Mouse (Mus musculus) spleen, adult 18-20 months (tissue): ENCODE data around the gene Esrrg.

ENCODE experiments used
- DNase-seq, 2 experiments: peaks; one replicate each; pipeline ENCODE4 v3.0.0; 2022; ENCODE audit warnings: mixed read lengths in 2 of 2

The Esrrg gene

DNA sequence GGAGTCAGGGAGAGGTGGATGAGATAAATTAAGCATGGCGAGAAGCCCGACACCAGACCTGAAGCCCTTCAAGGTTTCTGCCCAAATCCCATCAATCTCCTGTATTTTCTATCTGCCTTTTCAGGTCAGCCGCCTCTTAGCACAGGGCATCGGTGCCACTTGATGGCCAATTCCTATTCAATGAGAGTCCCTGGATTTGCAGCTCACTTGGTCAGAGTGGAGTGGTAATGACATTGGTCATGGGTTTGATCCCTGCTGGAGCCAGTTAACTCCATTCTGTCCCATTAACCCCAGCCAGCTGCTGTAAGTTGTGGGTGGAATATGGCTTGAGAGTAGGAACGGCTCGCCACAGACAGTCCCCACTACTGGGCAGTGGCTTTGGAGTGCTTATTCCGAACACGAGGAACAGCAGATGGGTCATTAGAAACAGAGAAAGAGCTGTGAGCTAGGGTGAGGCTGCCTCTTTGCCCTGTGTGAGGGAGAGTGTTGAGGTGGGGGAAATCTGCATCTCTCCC, 101.9 kb downstream of the Esrrg start:
- no peak for DNase-seq

DNA sequence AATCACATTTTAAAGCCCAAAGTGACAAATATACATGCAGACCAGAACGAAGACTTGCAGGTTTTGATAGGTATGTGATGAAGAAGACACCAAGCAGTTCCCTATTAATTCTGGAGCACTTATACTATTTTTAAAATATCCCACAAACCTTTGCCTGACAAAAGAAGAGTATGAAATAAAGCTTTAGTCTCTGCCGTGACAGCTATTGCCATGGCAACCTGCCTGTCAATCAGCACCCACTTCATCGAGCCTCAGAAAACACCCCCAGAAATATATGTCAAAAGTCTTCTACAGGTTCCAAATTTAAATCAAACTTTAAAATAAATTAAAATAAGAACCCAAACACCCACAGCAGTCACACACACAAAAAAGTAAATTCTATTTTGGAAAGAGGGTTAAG, 112.4 kb downstream of the Esrrg start:
- no peak for DNase-seq

DNA sequence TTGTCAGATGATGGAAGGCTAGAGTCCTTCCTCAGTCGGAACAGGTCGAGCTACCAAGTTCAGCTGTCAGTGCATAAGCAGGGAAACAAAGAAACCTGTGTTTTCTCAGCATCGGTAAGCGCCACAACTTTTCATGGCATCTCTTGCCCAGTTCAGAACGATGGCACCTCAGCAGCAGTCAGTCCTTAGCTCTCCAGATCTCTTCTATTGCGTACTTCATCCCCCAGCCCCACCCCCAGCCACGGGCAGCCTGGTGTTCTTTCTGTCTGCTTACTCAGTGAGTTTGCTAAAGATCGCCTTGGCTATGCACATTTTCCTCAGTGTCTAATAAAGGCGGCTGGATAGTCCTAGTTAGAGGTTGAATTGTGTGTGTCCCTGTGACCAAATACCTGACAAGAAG, 113.4 kb downstream of the Esrrg start:
- DNase-seq = no peak

DNA sequence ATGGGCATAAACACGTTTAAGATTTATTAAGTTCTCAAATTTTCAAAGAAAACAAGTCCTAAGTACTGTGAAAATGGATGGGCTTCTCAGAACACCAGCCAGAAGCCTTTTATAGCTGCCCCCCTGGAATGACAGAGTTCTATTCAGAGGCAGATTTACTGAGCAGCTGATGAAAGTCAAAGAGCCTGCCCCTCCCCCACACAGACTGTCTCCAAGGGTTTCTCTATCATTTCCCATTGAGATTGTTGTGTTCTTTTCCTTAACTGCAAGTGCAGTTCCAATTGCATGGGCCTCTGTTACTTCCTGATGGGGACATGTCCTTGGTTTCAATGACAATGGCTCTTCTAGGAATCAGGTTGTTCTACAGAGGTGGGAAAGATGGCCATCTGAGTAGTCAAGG, 116.1 kb downstream of the Esrrg start:
- DNase-seq = no peak

DNA sequence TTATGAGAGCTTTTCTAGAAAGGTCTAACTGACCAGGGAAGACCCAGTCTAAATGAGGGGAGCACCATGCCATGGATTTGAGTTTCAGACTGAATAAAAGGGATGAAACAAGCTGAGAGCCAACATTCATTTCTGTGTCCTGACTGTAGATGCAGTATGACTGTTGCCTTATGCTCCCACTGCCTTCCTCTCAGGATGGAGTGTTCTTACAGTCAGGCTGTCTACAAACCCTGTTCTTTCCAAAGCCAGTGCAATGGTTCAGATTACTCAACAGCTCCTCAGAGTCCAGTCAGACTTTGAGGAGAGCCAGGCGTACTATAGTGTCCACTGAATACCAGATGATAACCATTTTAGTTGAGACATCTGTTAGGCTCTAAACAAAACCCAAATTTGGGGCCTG, 116.8 kb downstream of the Esrrg start:
- DNase-seq = no peak

DNA sequence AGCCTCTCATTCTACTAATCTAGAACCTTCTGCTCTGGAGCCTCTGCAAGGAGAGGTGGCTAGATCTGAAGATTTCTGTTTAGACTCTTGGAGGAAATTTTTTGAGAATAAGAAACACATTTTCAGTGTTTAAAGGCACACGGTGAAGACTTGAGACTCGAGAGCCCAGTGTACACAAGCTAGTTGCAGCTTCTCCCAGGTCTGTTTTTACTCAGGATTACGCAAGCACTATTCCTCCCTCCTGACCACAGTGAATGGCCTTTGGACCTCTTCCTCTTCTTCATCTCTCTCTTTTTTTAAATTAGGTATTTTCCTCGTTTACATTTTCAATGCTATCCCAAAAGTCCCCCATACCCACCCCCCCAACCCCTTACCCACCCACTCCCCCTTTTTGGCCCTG, 122.6 kb downstream of the Esrrg start:
- no peak for DNase-seq

DNA sequence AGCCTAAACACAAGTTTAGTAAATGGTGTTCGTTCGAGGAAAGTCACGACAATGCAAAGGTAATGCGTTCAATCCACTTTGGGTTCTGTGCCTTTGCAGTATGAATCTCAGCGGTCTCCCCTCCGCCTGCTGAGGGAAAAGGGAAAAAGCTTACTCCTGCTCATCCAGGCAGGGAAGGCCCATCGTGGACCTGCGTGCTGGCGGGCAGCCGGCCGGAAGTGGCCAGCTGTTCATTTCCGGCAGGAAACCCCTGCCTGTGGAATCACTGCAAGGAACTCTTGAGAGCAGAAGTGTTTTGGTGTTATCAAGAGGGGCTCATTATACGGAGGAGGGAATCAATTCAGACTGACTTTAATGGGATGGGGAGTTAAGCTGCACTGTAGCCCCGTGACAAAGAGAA, 127.9 kb downstream of the Esrrg start:
- DNase-seq = no peak

DNA sequence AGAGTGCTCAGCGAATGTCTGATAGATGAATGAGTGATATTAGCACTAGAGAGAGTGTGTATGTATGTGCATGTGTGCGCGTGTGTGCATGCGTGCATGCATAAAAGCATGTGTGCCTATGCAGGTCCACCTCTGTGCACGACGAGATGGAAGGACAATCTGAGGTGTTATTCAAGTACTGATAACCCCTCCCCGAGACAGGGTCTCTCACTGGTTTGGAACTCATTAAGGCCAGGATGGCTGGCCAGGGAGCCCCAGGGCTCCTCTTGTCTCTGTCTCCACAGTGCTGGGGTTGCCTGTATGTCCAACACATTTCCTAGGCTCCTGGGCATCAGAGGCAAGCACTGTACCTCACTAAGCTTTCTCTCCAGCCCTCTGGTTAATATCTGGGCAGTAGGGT, 128.7 kb downstream of the Esrrg start:
- DNase-seq = no peak

DNA sequence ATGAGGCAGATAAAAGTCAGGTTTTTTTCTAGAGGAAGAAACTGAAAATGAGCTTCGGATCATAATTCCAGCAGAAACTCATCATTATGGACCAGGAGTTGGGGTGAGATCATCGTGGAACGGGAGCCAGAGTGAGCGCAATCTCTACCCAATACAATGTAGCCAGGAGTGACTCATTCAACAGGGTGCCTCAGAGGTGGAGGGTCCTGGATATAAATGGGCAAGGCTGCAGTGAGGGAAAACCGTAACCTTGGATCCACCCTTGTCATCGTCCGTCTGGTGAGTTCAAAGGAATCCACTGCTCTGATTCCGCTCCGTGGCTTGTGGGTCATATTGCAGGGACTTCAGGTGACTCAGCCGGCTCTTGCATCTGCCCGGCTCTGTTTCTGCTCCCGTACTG, 131.9 kb downstream of the Esrrg start:
- DNase-seq = no peak

DNA sequence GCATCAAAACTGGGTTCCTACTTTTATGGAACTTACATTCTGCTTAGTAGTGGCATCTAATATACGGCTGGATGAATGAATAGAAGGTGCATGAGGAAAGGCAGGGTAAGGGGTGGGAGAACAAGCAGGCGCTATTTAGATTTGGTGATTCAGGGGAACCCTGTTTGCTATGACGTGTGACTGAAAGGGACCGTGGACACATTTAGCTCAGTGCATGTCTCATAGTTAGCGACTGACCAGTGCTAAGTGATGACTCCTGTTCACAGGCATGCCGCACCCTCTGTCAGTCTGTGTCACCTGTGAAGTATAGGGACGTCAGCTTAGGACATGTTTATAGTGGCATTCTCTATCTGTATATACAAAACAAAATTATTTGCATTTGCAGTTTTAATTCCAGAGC, 132.7 kb downstream of the Esrrg start:
- no peak for DNase-seq

DNA sequence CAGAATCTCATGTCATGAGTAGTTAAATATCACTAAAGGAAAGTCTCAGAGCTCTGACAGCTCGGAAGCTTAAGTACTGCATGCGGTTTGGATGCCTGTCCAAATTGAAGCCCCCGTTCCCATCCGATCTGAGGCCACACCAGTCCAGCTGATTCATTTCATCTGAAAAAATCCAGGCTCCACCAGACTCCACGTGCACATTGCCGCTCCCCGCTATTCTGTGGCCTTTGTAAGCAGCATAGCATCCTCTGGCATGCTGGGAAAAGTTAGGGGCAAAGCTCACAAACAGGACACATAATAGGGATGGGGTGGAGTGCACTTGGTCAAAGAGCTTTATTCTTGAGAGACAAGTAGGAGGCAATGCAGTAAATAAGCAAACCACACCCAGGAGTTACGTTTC, 133.5 kb downstream of the Esrrg start:
- DNase-seq = no peak

DNA sequence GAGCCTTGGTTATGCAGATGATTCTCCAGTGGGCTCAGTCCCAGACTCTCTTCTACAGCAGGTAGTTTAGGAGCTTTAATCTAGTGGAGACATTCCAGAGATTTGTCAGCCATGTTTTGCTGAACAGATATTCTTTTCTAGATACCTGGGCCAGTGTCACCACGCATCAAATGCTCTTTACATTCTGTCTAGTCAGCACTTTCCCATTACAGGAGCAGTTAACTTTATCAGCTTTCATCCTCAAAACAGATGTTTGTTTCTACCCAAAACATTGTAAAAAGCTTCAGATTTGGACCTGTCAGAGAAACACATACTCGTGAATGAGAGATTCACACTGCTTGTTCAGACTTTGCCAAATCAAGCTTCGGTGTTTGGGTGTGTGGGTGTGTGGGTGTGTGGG, 140.7 kb downstream of the Esrrg start:
- DNase-seq = no peak

DNA sequence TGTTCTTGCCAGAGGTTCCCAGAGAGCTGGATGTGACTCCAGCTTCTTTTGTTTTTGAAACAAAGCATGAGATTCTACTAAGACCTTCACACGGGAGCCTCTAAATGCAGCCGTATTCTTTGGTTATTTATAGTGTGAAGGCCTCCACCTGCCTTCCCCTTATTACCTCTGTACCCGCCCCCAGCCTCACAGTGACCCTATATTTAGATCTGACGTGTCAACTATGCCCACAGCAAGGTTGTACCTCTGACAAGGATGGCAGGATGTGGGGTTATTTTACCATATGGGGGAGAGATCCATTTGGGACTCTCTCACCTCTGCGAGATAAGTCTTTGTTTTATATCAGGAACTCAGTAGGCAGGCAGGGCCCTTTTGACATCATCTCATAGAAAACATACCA, 141.3 kb downstream of the Esrrg start:
- no peak for DNase-seq

DNA sequence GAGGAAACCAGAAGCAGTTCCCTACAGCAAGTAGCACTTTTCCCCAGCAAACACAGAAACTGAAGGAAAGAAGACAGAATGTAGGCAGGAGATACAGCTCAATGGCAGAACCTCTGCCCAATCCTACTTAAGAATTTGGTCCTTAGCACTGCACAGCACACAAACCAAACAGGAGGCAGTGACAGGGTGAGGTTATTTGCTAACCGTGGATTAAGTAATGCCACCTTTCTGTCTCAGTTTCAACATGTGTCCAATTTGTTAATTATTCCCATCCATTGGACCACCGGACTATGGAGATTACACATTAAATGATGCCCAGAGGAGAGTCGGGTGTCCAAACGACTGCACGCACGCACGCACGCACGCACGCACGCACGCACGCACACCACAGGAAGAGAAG, 146.9 kb downstream of the Esrrg start:
- no peak for DNase-seq

DNA sequence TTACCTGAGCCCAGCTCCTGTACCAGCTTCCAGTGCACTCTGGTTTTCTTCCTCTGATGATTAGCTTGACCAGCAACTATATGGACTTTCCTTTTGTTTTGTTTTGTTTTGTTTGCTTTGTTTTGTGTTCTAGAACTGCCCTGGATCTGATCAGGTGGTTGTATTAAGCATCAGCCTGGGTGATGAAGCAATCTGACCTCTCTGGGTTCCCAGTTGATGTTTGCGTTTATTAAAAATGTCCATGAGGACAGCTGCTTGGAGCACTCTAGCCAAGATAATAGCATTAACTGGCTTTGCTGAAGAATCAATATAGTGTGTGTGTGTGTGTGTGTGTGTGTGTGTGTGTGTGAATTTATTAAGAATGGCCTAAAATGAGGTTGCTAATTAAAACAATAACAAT, 149.4 kb downstream of the Esrrg start:
- no peak for DNase-seq

DNA sequence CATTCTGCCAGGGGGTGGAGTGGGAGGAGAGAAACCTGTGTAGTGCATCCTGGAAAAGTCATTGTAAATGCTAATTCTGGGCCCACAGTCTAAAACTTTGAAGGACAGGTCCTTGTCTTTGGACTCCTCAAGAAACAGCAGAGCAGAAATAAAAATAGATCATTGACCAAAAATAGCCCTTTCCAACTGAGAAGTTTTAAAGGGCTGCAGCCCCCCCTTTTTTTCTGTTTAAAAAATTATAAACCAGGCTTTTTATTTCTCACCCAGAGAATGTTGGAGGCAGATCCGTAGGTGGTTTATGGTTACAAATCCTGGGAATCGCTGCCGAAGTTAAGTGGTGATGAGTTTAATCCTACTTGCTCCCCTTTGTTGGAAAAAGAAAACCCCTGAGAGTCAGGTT, 150.0 kb downstream of the Esrrg start:
- no peak for DNase-seq

DNA sequence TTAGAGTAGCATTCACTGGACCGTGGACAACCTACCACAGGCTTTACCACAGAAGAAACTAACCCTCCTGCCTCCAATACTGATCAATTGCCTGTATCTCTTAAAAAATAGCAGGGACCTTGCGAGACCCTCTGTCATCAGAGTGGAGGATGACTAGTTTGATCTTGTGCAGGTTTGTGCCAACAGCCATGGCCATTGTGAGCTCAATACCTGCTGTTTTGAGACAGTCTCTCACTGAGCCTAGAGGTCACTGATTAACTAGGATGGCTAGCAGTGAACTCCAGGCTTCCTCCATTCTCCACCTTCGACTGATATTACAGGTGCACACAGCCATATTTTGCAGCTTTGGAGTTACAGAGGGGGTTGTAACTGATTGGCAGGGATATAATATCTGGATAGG, 150.9 kb downstream of the Esrrg start:
- no peak for DNase-seq

DNA sequence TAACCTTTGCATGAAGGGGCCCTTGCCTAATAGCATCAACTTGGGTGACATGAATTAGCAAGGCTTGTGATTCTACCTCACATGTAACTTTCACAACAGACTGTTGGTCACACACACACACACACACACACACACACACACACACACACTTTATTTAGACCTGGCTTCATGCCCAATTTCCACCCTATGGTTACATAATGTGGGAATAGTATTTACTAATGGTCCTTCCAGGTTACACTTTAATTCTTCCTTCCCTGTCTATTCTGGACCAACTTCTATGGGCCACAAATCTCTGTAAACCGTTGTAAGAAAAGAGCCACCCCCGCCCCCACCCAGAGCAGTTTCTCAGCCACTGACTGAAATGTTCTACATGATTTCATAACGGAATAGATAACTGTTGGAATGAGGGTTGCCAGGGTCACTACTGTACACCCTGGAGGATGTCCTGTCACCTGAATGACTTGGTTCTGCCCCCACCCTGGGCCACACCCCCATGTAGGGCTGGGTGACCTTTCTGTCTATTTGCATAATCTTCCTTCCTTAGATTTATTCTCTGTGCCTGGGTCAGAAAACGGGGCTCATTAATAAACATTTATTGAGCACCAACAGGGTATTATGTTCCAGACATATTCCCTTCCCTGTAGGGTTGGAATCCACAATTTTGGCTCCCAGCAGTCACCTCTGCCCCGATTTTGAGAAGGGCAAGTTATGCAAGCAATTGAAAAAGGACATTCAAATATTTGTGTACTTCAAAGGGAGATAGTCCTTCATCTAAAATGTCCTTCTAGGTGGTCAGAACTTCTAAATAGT, 154.3 kb downstream of the Esrrg start:
- DNase-seq = no peak

DNA sequence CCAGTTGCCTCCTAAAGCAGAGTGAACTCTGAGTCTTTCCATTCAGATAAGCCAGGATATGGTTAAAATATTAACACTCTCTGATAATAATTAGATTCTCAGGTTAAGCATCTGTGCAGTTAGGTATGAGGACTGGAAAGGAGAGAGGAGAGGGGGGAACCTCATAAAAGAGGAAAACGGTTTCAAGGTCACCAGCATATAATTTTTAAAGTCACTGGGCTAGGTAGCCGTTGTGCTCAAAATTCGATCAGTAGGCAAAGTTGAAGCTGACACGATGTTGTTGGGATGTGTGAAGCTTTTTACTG, 154.8 kb downstream of the Esrrg start:
- no peak for DNase-seq

DNA sequence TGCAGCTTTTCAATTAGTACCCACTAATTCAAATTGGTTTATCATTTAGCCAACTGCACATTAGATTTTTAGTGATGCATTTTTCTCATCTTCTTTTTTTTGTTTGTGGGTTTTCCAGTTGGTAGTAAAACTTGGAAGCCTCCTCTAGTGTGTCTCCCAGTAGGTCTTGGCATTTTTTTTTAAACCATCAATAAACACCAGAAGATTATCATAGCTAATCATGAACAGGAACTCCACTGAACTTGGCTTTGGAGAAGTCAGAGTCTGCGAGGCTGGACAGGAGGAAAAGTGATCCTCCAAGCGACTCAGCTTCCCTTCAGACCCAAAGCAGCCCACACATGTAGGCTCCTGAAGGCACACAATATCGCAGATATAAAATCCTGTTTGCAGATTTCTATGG, 155.2 kb downstream of the Esrrg start:
- no peak for DNase-seq

DNA sequence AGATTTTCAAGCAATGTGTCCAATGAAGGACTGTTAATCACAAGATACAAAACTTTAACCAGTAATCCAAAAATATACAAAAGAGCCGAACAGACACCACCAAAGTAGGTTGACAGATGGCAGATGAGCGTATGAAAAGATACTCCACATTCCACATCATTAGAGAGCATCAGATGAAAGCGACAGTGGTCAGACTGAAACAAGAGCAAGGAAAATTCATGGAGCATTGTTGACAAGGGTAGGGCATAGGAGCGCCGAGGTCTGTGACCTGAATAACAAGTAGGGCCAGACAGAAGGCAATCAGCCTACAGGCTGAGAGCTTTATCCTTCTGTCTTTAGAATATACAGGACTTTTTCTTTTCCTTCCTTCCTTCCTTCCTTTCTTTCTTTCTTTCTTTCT, 157.0 kb downstream of the Esrrg start:
- DNase-seq = no peak

DNA sequence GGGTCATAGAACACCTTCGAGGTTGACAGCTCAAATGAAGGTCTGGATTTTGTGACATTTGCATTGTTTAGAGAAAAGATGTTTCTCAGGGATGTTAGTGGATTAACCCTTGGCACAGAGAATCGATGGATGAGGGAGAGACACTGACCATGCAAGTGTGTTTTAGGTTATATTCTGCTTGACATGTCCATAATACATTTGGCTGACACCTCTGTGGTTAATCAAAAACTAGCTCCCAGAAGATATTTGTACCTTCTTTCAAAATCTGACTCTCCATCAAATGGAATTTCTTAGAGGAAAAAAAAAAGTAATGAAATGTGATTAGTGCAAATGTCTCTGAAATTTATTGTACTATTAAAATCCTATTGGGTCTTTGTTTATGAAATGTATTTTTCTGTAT, 158.8 kb downstream of the Esrrg start:
- no peak for DNase-seq

DNA sequence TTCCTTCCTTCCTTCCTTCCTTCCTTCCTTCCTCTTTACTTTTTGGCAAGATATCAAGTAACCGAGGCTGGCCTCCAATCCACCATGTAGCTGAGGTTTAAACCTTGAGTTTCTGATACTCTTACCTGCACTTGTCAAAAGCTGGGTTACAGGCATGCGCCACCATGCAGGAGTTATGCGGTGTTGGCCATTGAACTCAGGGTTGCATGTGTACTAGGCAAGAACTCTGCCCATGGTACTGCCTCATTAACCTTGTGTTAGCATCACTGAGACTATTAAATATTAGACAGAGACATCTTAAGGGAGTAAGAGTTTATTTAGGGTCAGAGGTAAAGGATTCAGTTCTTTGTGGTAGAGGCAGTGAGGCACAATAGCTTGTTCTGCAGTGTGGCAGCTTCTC, 161.6 kb downstream of the Esrrg start:
- DNase-seq = no peak

DNA sequence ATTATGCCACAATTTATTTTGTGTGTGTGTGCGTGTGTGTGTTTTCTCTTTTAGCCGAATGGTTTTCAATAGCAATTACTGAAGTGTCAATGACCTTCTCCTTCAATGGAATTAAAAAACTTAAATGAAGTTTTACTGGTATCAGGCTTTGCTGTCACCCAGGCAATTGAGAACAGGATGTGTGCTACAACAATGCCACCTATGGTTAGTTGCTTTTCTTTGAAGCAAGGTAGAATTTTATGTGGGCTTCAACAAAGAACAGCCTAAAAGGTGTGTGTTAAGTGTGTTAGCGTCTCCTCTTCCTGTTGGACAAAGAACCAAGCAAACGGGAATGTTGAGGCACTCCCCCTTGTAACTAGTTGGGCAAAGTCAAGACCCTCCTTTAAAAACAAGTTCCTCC, 162.5 kb downstream of the Esrrg start:
- no peak for DNase-seq

DNA sequence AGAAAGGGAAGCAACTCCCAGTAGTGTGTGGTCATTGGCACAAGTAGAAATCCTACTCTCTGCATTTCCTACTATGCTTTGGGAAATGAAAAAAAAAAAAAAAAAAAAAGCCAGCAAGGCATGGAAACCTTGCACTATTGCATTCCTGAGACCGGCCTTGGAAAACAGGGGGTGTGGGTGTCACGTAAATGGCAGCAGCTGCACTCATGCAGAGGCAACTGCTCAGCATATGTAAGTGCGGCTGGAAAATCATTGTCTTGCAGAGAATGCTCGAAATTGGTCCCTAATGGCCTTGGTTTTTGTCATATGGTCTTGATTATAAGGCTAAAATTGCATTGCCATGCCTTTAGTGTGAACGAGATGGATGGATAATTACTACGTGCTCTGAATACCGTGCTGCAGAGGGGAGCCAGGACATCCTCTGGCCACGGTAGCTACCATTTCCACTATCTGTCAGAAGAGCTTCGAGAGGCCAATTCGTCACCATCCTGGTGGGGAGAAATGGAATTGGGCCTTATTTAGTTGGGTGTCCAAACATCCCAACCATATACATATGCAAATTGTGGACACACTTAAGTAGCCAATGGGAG, 171.1 kb downstream of the Esrrg start:
- DNase-seq = no peak
